Mouse (Mus musculus): ENCODE measurements around the gene Pcbd2. TPM values are rescaled to one million over a fixed set of nuclear protein-coding genes. Genes with fewer than 3 reads are reported as not detected.

The Pcbd2 gene
- 10 to 100 TPM; 42.3 to 96.6 TPM for polyA plus RNA-seq (2012; fragmentation: generic; extraction: Trizol)

GRCm38 (mm10) chr13:55727120-55727838 is at the start of gene Pcbd2:
Gene Pcbd2 (plus strand): TSS chr13:55727368.

DNA sequence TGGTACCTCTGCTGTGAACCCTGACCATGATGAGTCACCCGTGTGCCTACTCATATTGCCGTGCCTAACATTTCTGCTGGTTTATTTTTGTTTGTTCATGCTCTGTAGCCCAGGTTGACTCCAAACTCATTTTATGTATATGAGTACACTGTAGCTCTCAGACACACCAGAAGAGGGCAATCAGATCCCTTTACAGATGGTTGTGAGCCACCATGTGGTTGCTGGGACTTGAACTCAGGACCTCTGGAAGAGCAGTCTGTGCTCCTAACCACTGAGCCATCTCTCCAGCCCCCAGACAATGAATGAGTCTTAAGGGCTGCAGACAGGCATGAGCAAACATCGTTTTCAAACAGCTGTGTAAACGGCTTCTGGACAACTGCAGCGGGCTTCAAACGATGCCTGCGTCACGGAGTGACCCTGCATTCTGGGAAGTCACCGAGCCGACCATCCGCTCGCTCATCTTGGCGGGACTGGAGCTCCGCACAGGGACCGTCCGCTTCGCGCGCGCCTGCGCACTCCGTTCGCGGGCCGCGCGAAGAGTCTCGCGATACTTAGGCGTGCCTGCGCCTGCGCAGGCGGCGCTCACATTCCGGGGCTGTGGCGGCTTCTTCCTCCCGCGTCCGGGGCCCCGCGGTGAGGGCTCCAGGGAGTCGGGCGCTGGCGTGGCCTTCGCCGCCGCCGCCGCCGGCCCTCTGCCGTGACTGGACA is 34.5 kb upstream of the Pcbd2 start, which contains the start of gene B230219D22Rik:
TSS of gene B230219D22Rik (plus strand) at position 590 of the 708 bp plus-strand sequence.

GRCm38 (mm10) chr13:55714501-55715166 is 12.5 kb upstream of the Pcbd2 start, which contains the start of gene Txndc15:
Gene Txndc15 (plus strand): TSS chr13:55714650.

DNA sequence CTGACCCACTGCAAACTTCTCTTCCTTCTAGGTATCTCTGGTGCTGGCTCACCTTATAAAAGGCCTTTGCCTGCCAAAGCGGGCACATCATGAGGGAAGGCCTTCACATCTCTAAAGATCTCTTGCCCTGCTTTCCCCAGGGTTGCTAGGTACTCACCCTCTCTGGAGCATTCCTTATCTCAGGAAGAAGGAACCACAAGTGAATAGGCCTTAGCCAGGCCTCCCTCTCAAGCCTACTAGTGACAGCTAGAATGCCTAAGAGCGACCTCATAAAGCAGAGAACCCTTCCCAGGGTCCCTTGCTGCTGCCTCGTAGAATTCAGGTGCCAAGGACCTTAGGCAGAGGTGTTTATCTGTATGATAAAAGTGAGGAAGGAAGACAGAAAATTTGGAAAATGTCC is 57.1 kb downstream of the Pcbd2 start, which contains the start of gene Catsper3:
TSS of gene Catsper3 (plus strand) at position 301 of the 400 bp plus-strand sequence.

Other genes with a start within 250 kb of the Pcbd2 start
- gene Dbn1, start 239.3 kb upstream of the Pcbd2 start, polyA plus RNA-seq (2012; fragmentation: generic; extraction: Trizol) = 10 to 100 TPM in 1 of 2 experiments, 1 to 10 TPM in 1; 2.5 to 20.5 TPM
- 100 to 1,000 TPM in 1 of 2 experiments, 10 to 100 TPM in 1; 68.4 to 106 TPM for gene Pdlim7, start 213.7 kb upstream of the Pcbd2 start, polyA plus RNA-seq (2012; fragmentation: generic; extraction: Trizol)
- gene Dok3, start 198.1 kb upstream of the Pcbd2 start, polyA plus RNA-seq (2012; fragmentation: generic; extraction: Trizol) = 1 to 10 TPM in 1 of 2 experiments, under 1 TPM in 1; 0.34 to 1.7 TPM
- 10 to 100 TPM; 49.9 to 50.1 TPM for gene Ddx41, start 190.7 kb upstream of the Pcbd2 start, polyA plus RNA-seq (2012; fragmentation: generic; extraction: Trizol)
- gene Fam193b, start 156.2 kb upstream of the Pcbd2 start, polyA plus RNA-seq (2012; fragmentation: generic; extraction: Trizol) = 10 to 100 TPM in 1 of 2 experiments, 1 to 10 TPM in 1; 9.0 to 47.1 TPM
- 100 to 1,000 TPM; 105 to 221 TPM for gene Tmed9, start 153.6 kb upstream of the Pcbd2 start, polyA plus RNA-seq (2012; fragmentation: generic; extraction: Trizol)
- gene B4galt7, start 127.5 kb upstream of the Pcbd2 start, polyA plus RNA-seq (2012; fragmentation: generic; extraction: Trizol) = 10 to 100 TPM in 1 of 2 experiments, 1 to 10 TPM in 1; 4.8 to 13.1 TPM
- 10 to 100 TPM; 14.1 to 40.8 TPM for gene Caml, start 104.4 kb upstream of the Pcbd2 start, polyA plus RNA-seq (2012; fragmentation: generic; extraction: Trizol)
- gene Ddx46, start 92.3 kb upstream of the Pcbd2 start, polyA plus RNA-seq (2012; fragmentation: generic; extraction: Trizol) = 1 to 10 TPM; 1.7 to 8.0 TPM
- 1 to 10 TPM in 1 of 2 experiments, under 1 TPM in 1; 0.85 to 9.6 TPM for gene B230219D22Rik, start 34.2 kb upstream of the Pcbd2 start, polyA plus RNA-seq (2012; fragmentation: generic; extraction: Trizol)
- 10 to 100 TPM in 1 of 2 experiments, 1 to 10 TPM in 1; 5.5 to 59.7 TPM for gene Txndc15, start 12.7 kb upstream of the Pcbd2 start, polyA plus RNA-seq (2012; fragmentation: generic; extraction: Trizol)
- under 1 TPM; 0.05 to 0.16 TPM for gene Catsper3, start 57.2 kb downstream of the Pcbd2 start, polyA plus RNA-seq (2012; fragmentation: generic; extraction: Trizol)
- gene Pitx1, start 108.8 kb downstream of the Pcbd2 start, polyA plus RNA-seq (2012; fragmentation: generic; extraction: Trizol) = not detected

Measured in C3H10T1/2 (cell line).